Comparison of ENCODE assay signal across 8 mouse cellular contexts in the genomic region with DNA sequence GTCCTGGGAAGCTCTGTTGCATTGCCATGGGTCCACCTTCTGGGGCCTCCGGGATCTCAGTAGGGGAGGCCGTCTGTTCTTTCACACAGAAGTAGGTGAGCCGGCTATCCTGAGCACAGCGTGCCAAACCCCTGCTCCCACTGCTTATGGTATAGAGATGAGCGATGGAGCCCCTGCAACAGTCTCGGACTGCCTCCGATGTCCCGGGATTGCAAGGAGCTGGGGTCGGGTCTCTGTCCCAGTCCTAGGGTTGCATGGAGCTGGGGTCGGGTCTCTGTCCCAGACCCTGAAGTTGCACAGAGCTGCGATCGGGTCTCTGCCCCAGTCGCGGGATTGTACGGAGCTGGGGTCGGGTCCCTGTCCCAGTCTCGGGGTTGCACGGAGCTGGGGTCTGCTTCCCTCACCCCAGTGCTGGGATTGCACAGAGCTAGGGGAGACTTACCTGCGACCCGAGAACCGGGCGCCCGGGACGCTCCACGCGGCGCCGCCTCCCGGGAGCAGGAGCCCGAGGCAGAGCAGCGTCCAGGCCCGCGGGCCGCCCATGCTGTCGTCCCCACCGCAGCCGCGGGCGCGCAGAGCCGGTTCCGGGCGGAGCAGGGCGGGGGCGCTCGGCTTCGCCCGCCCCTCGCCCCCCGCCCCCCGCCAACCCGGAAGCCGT. TPM values are rescaled to one million over a fixed set of nuclear protein-coding genes. Genes with fewer than 3 reads are reported as not detected.
DNase-seq lines count a peak whose midpoint lies in the region; ATAC-seq lines count a peak whose summit lies in the region.

A gene (minus strand): TSS at position 578 of the 658 bp plus-strand sequence.

- H3K36me3 ChIP-seq in heart, embryonic 14.5 days (ENCODE audit: control insufficient read depth, insufficient read depth, low read length) = no peaks in the 10 kb centered on the region
- no peaks in the 10 kb centered on the region for H3K36me3 ChIP-seq in forebrain, embryonic 10.5 days (replicated peaks)
- no peaks in the 10 kb centered on the region for H3K36me3 ChIP-seq in intestine, embryonic 16.5 days (ENCODE audit: control insufficient read depth, insufficient read depth, low read length)
- no peaks in the 10 kb centered on the region for H3K36me3 ChIP-seq in megakaryocyte, embryonic 14.5 days (replicated peaks; ENCODE audit: low read length)

- H3K27ac ChIP-seq in heart, embryonic 14.5 days (replicated peaks in 1 of 2; ENCODE audit: control insufficient read depth in 1 of 2, insufficient read depth in 1 of 2, low read depth in 2 of 2, low read length in 2 of 2) = no peak within 1 kb of the TSS
- peak within 1 kb of the TSS; percentile 90 for H3K27ac ChIP-seq in forebrain, embryonic 10.5 days
- H3K27ac ChIP-seq in intestine, embryonic 16.5 days (ENCODE audit: low read length) = peak within 1 kb of the TSS; percentile 59

- WGBS in heart, embryonic 14.5 days = 2% methylated on average over 39 of the region's 53 CpGs
- WGBS in forebrain, embryonic 10.5 days = under 1% methylated on average over 43 of the region's 53 CpGs
- under 1% methylated on average over 37 of the region's 53 CpGs for WGBS in intestine, embryonic 16.5 days

- intact Hi-C loops in heart, postnatal 10 days (cut with DNase I) = no loop called here

- H3K27me3 ChIP-seq in heart, embryonic 14.5 days (ENCODE audit: control insufficient read depth, insufficient read depth, low read length) = peaks cover 16% of the 10 kb centered on the region
- H3K27me3 ChIP-seq in forebrain, embryonic 10.5 days (ENCODE audit: poor library complexity, severe bottlenecking) = peaks cover 47% of the 10 kb centered on the region
- H3K27me3 ChIP-seq in intestine, embryonic 16.5 days (replicated peaks; ENCODE audit: control insufficient read depth, insufficient read depth, low read length) = no peaks in the 10 kb centered on the region
- peaks cover 72% of the 10 kb centered on the region for H3K27me3 ChIP-seq in megakaryocyte, embryonic 14.5 days (replicated peaks)

- ATAC-seq in heart, embryonic 14.5 days (ENCODE audit: insufficient number of reproducible peaks, insufficient read depth, low FRiP score, low read depth) = peak; percentile 32; the same call in 1 of the 2 replicates
- ATAC-seq in intestine, embryonic 16.5 days = peak; percentile 30

- peaks cover 12 to 20% of the 10 kb centered on the region in 2 experiments for H3K4me1 ChIP-seq in heart, embryonic 14.5 days (ENCODE audit: control insufficient read depth in 2 of 2, insufficient read depth in 2 of 2, low read length in 2 of 2)
- peaks cover 73% of the 10 kb centered on the region for H3K4me1 ChIP-seq in forebrain, embryonic 10.5 days
- H3K4me1 ChIP-seq in intestine, embryonic 16.5 days (ENCODE audit: control insufficient read depth, insufficient read depth, low read length) = peaks cover 46% of the 10 kb centered on the region
- peaks cover 62% of the 10 kb centered on the region for H3K4me1 ChIP-seq in megakaryocyte, embryonic 14.5 days

- H3K4me2 ChIP-seq in heart, embryonic 14.5 days (ENCODE audit: low read length) = peak within 1 kb of the TSS; percentile 71
- peak within 1 kb of the TSS; percentile 76 for H3K4me2 ChIP-seq in intestine, embryonic 16.5 days (ENCODE audit: low read depth, low read length)

- peak within 1 kb of the TSS; percentile 56 for H3K4me3 ChIP-seq in heart, embryonic 14.5 days (ENCODE audit: control insufficient read depth in 1 of 2, insufficient read depth in 1 of 2, low read depth in 1 of 2, low read length in 2 of 2)
- H3K4me3 ChIP-seq in forebrain, embryonic 10.5 days = peak within 1 kb of the TSS; percentile 73
- H3K4me3 ChIP-seq in intestine, embryonic 16.5 days (ENCODE audit: low read length) = peak within 1 kb of the TSS; percentile 58
- peak within 1 kb of the TSS; percentile 87 for H3K4me3 ChIP-seq in megakaryocyte, embryonic 14.5 days (replicated peaks)

- H3K9ac ChIP-seq in heart, embryonic 14.5 days (ENCODE audit: low read length) = peak within 1 kb of the TSS; percentile 70
- peak within 1 kb of the TSS; percentile 89 for H3K9ac ChIP-seq in intestine, embryonic 16.5 days (ENCODE audit: low read depth, low read length)

- no peaks in the 10 kb centered on the region for H3K9me3 ChIP-seq in heart, embryonic 14.5 days (ENCODE audit: control insufficient read depth, low read length)
- no peaks in the 10 kb centered on the region for H3K9me3 ChIP-seq in forebrain, embryonic 10.5 days
- no peaks in the 10 kb centered on the region for H3K9me3 ChIP-seq in intestine, embryonic 16.5 days (ENCODE audit: control insufficient read depth, low read length)
- no peaks in the 10 kb centered on the region for H3K9me3 ChIP-seq in megakaryocyte, embryonic 14.5 days

- no peak for DNase-seq in heart, postnatal 10 days
- DNase-seq in MN1 (ENCODE audit: low spot score) = peak; percentile 57
- DNase-seq in forebrain, embryonic 10.5 days (ENCODE audit: extremely low spot score, low spot score) = peak; percentile 53
- DNase-seq in thymus, postnatal 14 days = peak; percentile 72
- no peak for DNase-seq in cerebellum, adult 11 months

RNA-seq across cellular contexts. Expression of the gene that starts here (rescaled TPM):
- 5.4 and 6.8 TPM in 2 replicates for polyA plus RNA-seq in heart, embryonic 14.5 days (2014; fragmentation: Nextera tagmentation; extraction: Ambion mirVana)
- total RNA-seq in heart, postnatal 10 days (2021) = 1 to 10 TPM; 4.7 to 5.1 TPM
- polyA plus RNA-seq in forebrain, embryonic 10.5 days (2016; fragmentation: Nextera tagmentation; extraction: Ambion mirVana) = 29.0 and 31.3 TPM in 2 replicates
- polyA plus RNA-seq in intestine, embryonic 16.5 days (2015; fragmentation: Nextera tagmentation; extraction: Ambion mirVana) = 112 and 120 TPM in 2 replicates
- 7.7 and 18.6 TPM in 2 replicates for polyA plus RNA-seq in megakaryocyte, embryonic 14.5 days (2012; ENCODE audit: insufficient read depth, low replicate concordance)

Comparison
In these comparisons a context has a peak if more than half of its experiments do, and no peak if none do; other contexts are left out.
1. H3K27ac ChIP-seq: peak in forebrain, embryonic 10.5 days (single experiment) and intestine, embryonic 16.5 days (single experiment); none in heart, embryonic 14.5 days (0 of 2).
2. DNase-seq: peak in MN1 (single experiment), forebrain, embryonic 10.5 days (single experiment) and thymus, postnatal 14 days (single experiment); none in heart, postnatal 10 days (0 of 2) and cerebellum, adult 11 months (single experiment).
3. Peak in every context shown above with its lines, with median percentiles within 50 percentile points of each other: H3K4me3 ChIP-seq.